Mouse (Mus musculus) embryonic facial prominence, embryonic 12.5 days (tissue): ENCODE data around the gene Hint3. TPM values are rescaled to one million over a fixed set of nuclear protein-coding genes. Genes with fewer than 3 reads are reported as not detected.
A peak's percentile ranks its signal among the peaks of the same experiment; 100 is the strongest.

Experiments
- ATAC-seq: fragments of 200-750 bp; cut with Nextera tagmentation; 2 replicates; pipeline ENCODE4 v1.8.0; 2017; ENCODE audit not compliant: insufficient number of reproducible peaks, insufficient read depth, low FRiP score, low TSS enrichment
- H3K27ac ChIP-seq: fragments of 300-500 bp; sonication (generic); 2 replicates; pipeline ENCODE4 v1.5.1; 2016; ENCODE audit warnings: mild to moderate bottlenecking
- H3K27me3 ChIP-seq: fragments of 300-500 bp; sonication (generic); 2 replicates; pipeline ENCODE4 v1.6.1; 2016; ENCODE audit warnings: mild to moderate bottlenecking, moderate library complexity
- H3K36me3 ChIP-seq: fragments of 300-500 bp; sonication (generic); 2 replicates; pipeline ENCODE4 v1.6.1; 2016; ENCODE audit warnings: mild to moderate bottlenecking
- H3K4me1 ChIP-seq: fragments of 300-500 bp; sonication (generic); 2 replicates; pipeline ENCODE4 v1.6.1; 2016
- H3K4me2 ChIP-seq: fragments of 300-500 bp; sonication (generic); replicated peaks from 2 replicates; pipeline ENCODE4 v1.6.1; 2016; ENCODE audit warnings: mild to moderate bottlenecking, moderate library complexity
- H3K4me3 ChIP-seq: fragments of 300-500 bp; sonication (generic); 2 replicates; pipeline ENCODE4 v1.5.1; 2016; ENCODE audit warnings: mild to moderate bottlenecking
- H3K9ac ChIP-seq: fragments of 300-500 bp; sonication (generic); 2 replicates; pipeline ENCODE4 v1.6.1; 2016; ENCODE audit warnings: mild to moderate bottlenecking, moderate library complexity
- H3K9me3 ChIP-seq: fragments of 300-500 bp; sonication (generic); 2 replicates; pipeline ENCODE4 v1.6.1; 2016; ENCODE audit warnings: mild to moderate bottlenecking, moderate library complexity
- WGBS: fragments of 180-500 bp; shearing (Covaris S2); methylation state at CpG from one replicate; pipeline ENCODE4 v1.1.7; 2016; 5-methylcytosine and 5-hydroxymethylcytosine counted together
- polyA plus RNA-seq: library from polyadenylated mRNA; unstranded; fragments of >200 nt; fragmentation: Nextera tagmentation; extraction: Ambion mirVana; gene quantifications from 2 replicates; pipeline ENCODE4 v1.2.1, GENCODE M21; 2016

Hint3 gene
- polyA plus RNA-seq, 1 experiment from 2014 or later, result 22.7 TPM

- WGBS, result 36% methylated on average over 1 of the region's 1 CpGs
- no peak for ATAC-seq
- H3K9me3 ChIP-seq, result no peaks in the 10 kb centered on the region
Measured at GRCm38 (mm10) chr10:30627548-30627947, 1.9 kb downstream of the Hint3 start.

DNA sequence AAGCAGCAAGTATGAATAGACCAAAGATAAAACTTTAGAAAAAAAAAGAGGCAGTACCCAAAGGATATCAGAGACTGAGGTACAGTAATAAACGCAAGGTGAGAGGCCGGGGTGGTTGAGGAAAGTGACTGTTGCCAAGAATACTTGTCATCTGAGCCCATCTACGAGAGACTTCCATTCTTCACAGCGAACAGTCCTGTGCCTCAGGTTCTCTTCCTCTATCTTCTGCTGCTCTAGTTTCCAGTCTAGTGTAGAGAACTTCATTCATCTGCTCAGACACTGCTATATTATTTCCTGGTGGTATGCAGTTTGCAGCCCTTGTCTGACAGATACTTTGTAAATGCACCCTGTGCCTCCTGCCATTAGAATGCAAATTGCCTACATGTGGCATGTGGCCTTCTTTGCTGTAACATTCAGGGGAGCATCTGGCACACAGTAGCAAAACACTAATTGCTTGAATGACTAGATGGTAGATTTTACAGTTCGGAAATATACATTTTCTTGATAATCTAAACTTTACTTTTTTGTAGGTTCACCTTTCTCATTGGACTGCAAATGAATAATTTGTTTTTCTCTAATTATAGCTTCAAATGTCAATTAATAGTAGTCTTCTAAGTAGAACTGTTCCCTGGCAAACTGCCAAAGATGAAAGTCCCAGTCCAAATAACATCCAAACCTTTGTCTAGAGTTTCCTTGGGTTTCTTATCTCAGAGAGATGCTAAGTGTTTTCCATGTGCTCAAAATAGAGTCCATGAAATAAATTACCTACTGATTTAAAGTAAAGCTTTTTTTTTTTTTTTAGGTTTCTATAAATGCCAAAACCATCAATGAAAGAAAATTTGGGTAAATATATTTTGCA is 5.0 kb downstream of the Hint3 start:
- H3K36me3 ChIP-seq, result no peaks in the 10 kb centered on the region
- H3K27ac ChIP-seq, result no peak overlapping the region
- no peak overlapping the region for H3K9ac ChIP-seq
- 55% methylated on average over 5 of the region's 5 CpGs for WGBS
- no peak for ATAC-seq
- H3K27me3 ChIP-seq, result no peaks in the 10 kb centered on the region
- H3K9me3 ChIP-seq, result no peaks in the 10 kb centered on the region
- H3K4me2 ChIP-seq, result no peak overlapping the region
- no peaks in the 10 kb centered on the region for H3K4me1 ChIP-seq
- no peak overlapping the region for H3K4me3 ChIP-seq

More at GRCm38 (mm10) chr10:30627548-30627947, 1.9 kb downstream of the Hint3 start:
- Histone ChIP-seq H3K27me3 (no peaks in the 10 kb centered on the region), H3K4me3 (no peak overlapping the region), H3K9ac (no peak overlapping the region), H3K4me1 (no peaks in the 10 kb centered on the region), H3K36me3 (no peaks in the 10 kb centered on the region), H3K4me2 (no peak overlapping the region), H3K27ac (no peak overlapping the region)

GRCm38 (mm10) chr10:30622928-30623327 is 6.5 kb downstream of the Hint3 start:
- Histone ChIP-seq H3K4me2 (no peak overlapping the region), H3K9ac (no peak overlapping the region), H3K36me3 (no peaks in the 10 kb centered on the region), H3K9me3 (no peaks in the 10 kb centered on the region), H3K27me3 (no peaks in the 10 kb centered on the region), H3K4me1 (no peaks in the 10 kb centered on the region), H3K27ac (no peak overlapping the region), H3K4me3 (no peak overlapping the region)
- ATAC-seq, result no peak

- WGBS, result 33% methylated on average over 3 of the region's 3 CpGs
- H3K9ac ChIP-seq, result 0 out of 2 replicates have a peak overlapping the region, but pooled peaks have one; percentile 60
- no peaks in the 10 kb centered on the region for H3K27me3 ChIP-seq
- peak overlapping the region; percentile 76 for H3K4me2 ChIP-seq
- no peaks in the 10 kb centered on the region for H3K36me3 ChIP-seq
- H3K9me3 ChIP-seq, result no peaks in the 10 kb centered on the region
- H3K4me3 ChIP-seq, result peak overlapping the region; percentile 63
- no peak overlapping the region for H3K27ac ChIP-seq
- 0 out of 2 replicates have a peak, but pooled peaks cover 3% of the 10 kb centered on the region for H3K4me1 ChIP-seq
- no peak for ATAC-seq
Measured at GRCm38 (mm10) chr10:30618918-30619210, 10.6 kb downstream of the Hint3 start.

DNA sequence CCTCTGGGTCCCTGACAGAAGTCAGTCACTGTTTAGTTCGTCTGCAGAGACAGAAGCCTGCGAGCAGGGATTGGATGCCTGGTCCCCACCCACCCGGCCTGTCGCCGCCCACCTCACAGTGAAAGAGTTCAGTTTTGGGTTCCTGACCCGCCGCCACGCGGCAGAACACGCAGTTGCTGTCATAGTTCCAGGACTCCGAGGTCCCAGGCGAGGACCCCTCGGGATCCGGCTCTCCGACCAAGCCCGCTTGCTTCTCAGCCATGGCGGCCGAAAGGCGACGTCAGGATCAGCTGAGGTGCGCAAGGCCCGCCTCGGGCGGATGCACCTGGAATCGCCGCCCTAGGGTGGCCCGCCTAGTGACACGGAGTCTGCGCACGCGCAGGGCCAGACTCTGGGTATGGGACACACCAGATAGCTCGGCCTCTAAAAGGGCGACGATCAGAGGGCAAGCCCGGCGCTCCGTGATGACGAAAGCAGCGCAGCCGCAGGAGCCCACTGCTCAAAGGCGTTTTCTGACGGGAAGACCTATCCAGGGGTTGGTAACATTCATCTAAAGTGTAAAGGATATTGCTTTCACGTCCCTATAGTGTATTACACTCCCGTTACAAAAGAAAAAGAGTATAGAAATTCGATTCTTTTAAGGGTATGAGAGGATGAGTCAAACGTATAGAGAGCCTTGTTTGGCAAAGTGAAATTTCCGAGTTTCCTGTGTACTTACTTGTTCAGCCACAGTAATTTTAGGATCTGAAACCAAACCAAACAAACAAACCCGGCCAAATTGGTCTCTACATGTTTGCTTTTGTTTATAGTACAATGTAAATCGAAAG is 11.1 kb downstream of the Hint3 start:
- H3K27me3 ChIP-seq, result no peaks in the 10 kb centered on the region
- H3K4me1 ChIP-seq, result 0 out of 2 replicates have a peak, but pooled peaks cover 3% of the 10 kb centered on the region
- ATAC-seq, result peak; percentile 100
- peak overlapping the region; percentile 63 for H3K4me3 ChIP-seq
- WGBS, result 2% methylated on average over 49 of the region's 49 CpGs
- peak overlapping the region; percentile 60 for H3K9ac ChIP-seq
- no peaks in the 10 kb centered on the region for H3K9me3 ChIP-seq
- H3K36me3 ChIP-seq, result no peaks in the 10 kb centered on the region
- peak overlapping the region; percentile 89 for H3K27ac ChIP-seq
- peak overlapping the region; percentile 76 for H3K4me2 ChIP-seq

DNA sequence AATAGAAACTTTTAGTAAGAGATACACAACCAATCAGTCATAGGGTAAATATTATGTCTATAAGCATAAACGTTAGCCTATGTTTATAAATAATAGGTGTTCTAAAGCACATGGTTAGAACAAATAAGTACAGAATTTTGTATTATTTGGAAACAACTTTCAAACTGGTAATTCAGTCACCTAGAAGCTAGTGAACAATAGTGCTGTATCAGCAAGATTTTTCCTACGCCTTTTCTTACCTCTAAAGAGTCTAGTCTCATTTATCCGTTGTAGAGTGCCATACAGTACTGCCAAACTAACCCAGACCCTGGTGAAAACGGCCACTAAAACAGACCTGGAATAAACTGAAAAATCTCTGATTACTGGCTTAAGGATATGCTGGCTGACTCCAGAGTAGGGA is 16.4 kb downstream of the Hint3 start:
- Histone ChIP-seq H3K27me3 (no peaks in the 10 kb centered on the region), H3K4me1 (0 out of 2 replicates have a peak, but pooled peaks cover 3% of the 10 kb centered on the region), H3K36me3 (no peaks in the 10 kb centered on the region), H3K4me2 (no peak overlapping the region), H3K9me3 (no peaks in the 10 kb centered on the region), H3K4me3 (no peak overlapping the region), H3K27ac (no peak overlapping the region), H3K9ac (no peak overlapping the region)
- 78% methylated on average over 4 of the region's 4 CpGs for WGBS
- ATAC-seq, result no peak

DNA sequence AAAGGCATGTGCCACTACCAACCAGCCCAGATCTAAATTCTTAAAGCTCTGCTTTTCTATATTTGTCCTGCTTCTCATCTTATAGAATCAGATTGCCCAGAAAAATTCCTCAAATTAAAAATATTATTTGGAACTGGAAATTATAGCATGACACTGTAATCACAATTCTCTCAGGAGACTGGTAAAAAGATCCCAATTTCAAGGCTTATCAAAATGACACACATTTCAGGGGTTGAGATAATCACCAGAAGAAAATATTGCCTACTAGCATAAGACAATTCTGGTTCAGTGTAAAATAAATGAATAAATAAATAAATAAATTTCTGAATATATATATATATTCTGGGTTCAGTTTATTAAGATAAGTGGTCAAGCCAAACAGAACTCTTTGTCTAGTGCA is 19.8 kb downstream of the Hint3 start:
- no peak overlapping the region for H3K9ac ChIP-seq
- ATAC-seq, result no peak
- H3K27me3 ChIP-seq, result no peaks in the 10 kb centered on the region
- no peaks in the 10 kb centered on the region for H3K4me1 ChIP-seq
- H3K9me3 ChIP-seq, result no peaks in the 10 kb centered on the region
- H3K27ac ChIP-seq, result no peak overlapping the region
- H3K4me2 ChIP-seq, result no peak overlapping the region
- H3K4me3 ChIP-seq, result no peak overlapping the region
- no peaks in the 10 kb centered on the region for H3K36me3 ChIP-seq

DNA sequence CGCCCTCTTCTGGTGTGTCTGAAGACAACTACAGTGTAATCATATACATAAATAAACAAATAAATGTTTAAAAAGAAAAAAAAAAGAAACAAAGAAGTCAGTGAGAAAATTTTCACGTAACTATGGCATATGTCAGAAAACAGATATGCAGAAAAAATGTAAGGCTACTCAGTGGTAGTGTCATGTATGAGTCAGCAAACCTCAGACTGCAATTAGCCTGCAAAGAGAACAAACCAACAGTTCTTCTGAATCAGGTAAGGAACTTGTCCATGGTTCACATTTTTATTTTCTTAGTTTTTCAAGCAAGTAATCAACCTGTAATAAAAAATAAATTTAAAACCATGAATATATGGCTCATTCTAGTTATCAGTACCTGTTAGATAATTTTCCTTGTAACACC is 21.3 kb downstream of the Hint3 start:
- no peaks in the 10 kb centered on the region for H3K36me3 ChIP-seq
- WGBS, result 61% methylated on average over 2 of the region's 2 CpGs

DNA sequence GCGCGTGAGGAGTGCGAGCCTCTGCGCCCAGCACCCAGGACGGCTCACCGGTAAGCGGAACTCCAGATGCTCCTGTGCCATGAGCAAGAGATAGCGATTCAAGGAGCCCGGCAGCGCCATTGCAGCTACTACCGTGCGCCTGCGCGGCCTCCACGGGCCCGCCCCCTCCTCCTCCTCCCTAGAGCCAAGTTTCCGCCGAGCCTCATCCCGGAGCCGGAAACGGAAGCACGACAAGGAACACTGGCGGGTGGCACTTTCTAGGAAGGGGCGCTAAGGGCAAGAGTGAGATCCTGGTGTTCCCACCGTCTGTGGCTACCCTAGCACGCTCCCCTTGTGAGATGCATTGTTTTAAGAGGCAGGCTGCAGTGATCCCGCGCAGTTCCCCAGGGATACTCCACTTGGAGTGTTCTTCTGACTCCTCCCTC is 28.9 kb downstream of the Hint3 start, which contains the start of gene Trmt11:
Gene Trmt11 (minus strand): TSS at position 208 of the 425 bp plus-strand sequence.
- Histone ChIP-seq H3K9me3 (no peaks in the 10 kb centered on the region), H3K27ac (peak within 1 kb of the TSS; percentile 86), H3K27me3 (no peaks in the 10 kb centered on the region), H3K4me1 (peaks cover 8% of the 10 kb centered on the region; the same call in 1 of the 2 replicates), H3K9ac (peak within 1 kb of the TSS; percentile 80), H3K4me3 (peak within 1 kb of the TSS; percentile 81), H3K4me2 (peak within 1 kb of the TSS; percentile 80), H3K36me3 (peaks cover 12% of the 10 kb centered on the region)
- WGBS, result 0% methylated on average over 28 of the region's 28 CpGs
- peak; percentile 92 for ATAC-seq

More for the DNA sequence above, 21.3 kb downstream of the Hint3 start:
- no peaks in the 10 kb centered on the region for H3K4me1 ChIP-seq
- no peaks in the 10 kb centered on the region for H3K9me3 ChIP-seq
- H3K9ac ChIP-seq, result no peak overlapping the region
- no peaks in the 10 kb centered on the region for H3K27me3 ChIP-seq
- no peak overlapping the region for H3K4me3 ChIP-seq
- ATAC-seq, result no peak
- no peak overlapping the region for H3K4me2 ChIP-seq
- no peak overlapping the region for H3K27ac ChIP-seq

DNA sequence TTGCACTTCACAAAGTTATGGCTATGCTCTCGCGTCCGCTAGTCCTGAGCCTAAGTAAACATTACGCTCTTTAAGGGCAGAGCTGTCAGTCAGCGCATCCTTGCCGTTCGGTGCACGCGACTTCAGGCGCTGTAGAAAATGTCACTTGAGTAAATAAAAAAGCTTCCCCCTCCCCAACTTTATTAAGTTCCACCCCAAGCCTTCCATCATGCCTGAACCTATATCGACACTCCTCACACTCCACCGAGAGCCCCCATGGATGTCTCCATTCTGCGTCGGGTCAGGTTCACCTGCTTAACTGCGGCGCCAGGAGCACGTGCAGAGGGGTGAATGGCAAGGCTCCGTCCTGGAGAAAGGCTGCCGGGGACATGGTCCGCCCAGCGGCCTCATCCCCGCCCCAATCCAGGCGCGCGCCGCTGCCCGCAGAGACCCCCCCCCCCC is 29.3 kb downstream of the Hint3 start:
- peaks cover 12% of the 10 kb centered on the region for H3K36me3 ChIP-seq
- H3K4me1 ChIP-seq, result peaks cover 8% of the 10 kb centered on the region; the same call in 1 of the 2 replicates
- H3K27me3 ChIP-seq, result no peaks in the 10 kb centered on the region
- H3K9ac ChIP-seq, result peak overlapping the region; percentile 80
- peak overlapping the region; percentile 80 for H3K4me2 ChIP-seq
- H3K27ac ChIP-seq, result peak overlapping the region; percentile 86
- H3K9me3 ChIP-seq, result no peaks in the 10 kb centered on the region
- peak overlapping the region; percentile 81 for H3K4me3 ChIP-seq
- under 1% methylated on average over 27 of the region's 27 CpGs for WGBS
- ATAC-seq, result peak; percentile 84

DNA sequence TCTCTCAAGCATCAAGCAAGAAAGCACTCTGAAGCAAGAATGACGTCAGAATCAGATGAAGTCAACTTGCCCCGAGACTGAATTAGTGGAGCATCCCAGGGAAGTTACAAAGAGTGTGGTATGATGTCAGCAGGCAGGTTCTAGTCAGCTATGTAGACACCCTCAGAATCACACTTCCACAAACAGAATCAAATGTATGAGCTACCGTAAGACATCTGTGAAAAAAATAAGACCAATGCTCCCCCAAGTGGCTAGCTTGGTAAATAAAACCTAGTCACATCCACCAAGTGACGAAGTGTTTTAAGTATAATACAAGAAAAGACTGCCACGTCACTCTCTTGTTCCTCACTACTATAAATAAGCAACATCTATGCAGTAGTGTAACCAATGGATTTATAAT is 42.4 kb downstream of the Hint3 start:
- Histone ChIP-seq H3K9me3 (no peaks in the 10 kb centered on the region), H3K4me3 (no peak overlapping the region), H3K36me3 (peaks cover 19% of the 10 kb centered on the region), H3K4me1 (no peaks in the 10 kb centered on the region), H3K9ac (no peak overlapping the region), H3K4me2 (no peak overlapping the region), H3K27me3 (no peaks in the 10 kb centered on the region), H3K27ac (no peak overlapping the region)
- WGBS, result 69% methylated on average over 5 of the region's 5 CpGs
- ATAC-seq, result no peak
